Mouse (Mus musculus) midbrain, postnatal 0 days (tissue): Measurements from ENCODE around the gene Tmem179b. TPM values are rescaled to one million over a fixed set of nuclear protein-coding genes. Genes with fewer than 3 reads are reported as not detected.
A peak's percentile ranks its signal among the peaks of the same experiment; 100 is the strongest.

Source experiments
- ATAC-seq: fragments of 200-750 bp; cut with Nextera tagmentation; 2 replicates; pipeline ENCODE4 v1.8.0; 2017; ENCODE audit warnings: moderate number of reproducible peaks, mild to moderate bottlenecking, moderate TSS enrichment, moderate library complexity; ENCODE audit not compliant: low FRiP score
- DNase-seq: peaks from one replicate; pipeline ENCODE4 v3.0.0-alpha.2; 2015; ENCODE audit warnings: low spot score
- H3K27ac ChIP-seq: fragments of 300-500 bp; sonication (generic); 2 replicates; pipeline ENCODE4 v1.5.1; 2014; ENCODE audit warnings: low read depth, mild to moderate bottlenecking, low read length, mixed read lengths
- H3K27me3 ChIP-seq: fragments of 300-500 bp; sonication (generic); 2 replicates; pipeline ENCODE4 v1.6.1; 2014; ENCODE audit warnings: low read length, control low read depth, mixed read lengths; ENCODE audit not compliant: insufficient read depth
- H3K36me3 ChIP-seq: fragments of 300-500 bp; sonication (generic); 2 replicates; pipeline ENCODE4 v1.6.1; 2014; ENCODE audit warnings: low read length, control low read depth, mixed read lengths; ENCODE audit not compliant: insufficient read depth
- H3K4me1 ChIP-seq: fragments of 300-500 bp; sonication (generic); 2 replicates; pipeline ENCODE4 v1.6.1; 2014; ENCODE audit warnings: mild to moderate bottlenecking, control low read depth, antibody characterized with exemption, low read length, mixed read lengths; ENCODE audit not compliant: insufficient read depth
- H3K4me2 ChIP-seq: fragments of 300-500 bp; sonication (generic); 2 replicates; pipeline ENCODE4 v1.6.1; 2014; ENCODE audit warnings: low read depth, mild to moderate bottlenecking, low read length, mixed read lengths; ENCODE audit not compliant: poor library complexity, severe bottlenecking
- H3K4me3 ChIP-seq: fragments of 300-500 bp; sonication (generic); 2 replicates; pipeline ENCODE4 v1.5.1; 2014; ENCODE audit warnings: low read depth, mild to moderate bottlenecking, low read length, moderate library complexity
- H3K9ac ChIP-seq: fragments of 300-500 bp; sonication (generic); replicated peaks from 2 replicates; pipeline ENCODE4 v1.6.1; 2014; ENCODE audit warnings: mild to moderate bottlenecking, low read length, moderate library complexity, mixed read lengths; ENCODE audit not compliant: poor library complexity, severe bottlenecking
- H3K9me3 ChIP-seq: fragments of 300-500 bp; sonication (generic); 2 replicates; pipeline ENCODE4 v1.6.1; 2016; ENCODE audit warnings: low read length, control low read depth
- CTCF ChIP-seq: IDR thresholded peaks from 2 replicates; pipeline ENCODE4 v1.5.1; 2016; ENCODE audit warnings: antibody characterized with exemption, mild to moderate bottlenecking
- WGBS: fragments of 180-500 bp; shearing (Covaris S2); extraction: QIAGEN DNeasy Blood & Tissue Kit; methylation state at CpG from one replicate; pipeline ENCODE4 v1.1.7; 2014; 5-methylcytosine and 5-hydroxymethylcytosine counted together
- polyA plus RNA-seq: library from polyadenylated mRNA; unstranded; fragments of >200 nt; fragmentation: Nextera tagmentation; extraction: Ambion mirVana; gene quantifications from 2 replicates; pipeline ENCODE4 v1.2.1, GENCODE M21; 2015
- total RNA-seq: library from RNA; depleted of rRNA; stranded (reverse); fragments of >200 nt; gene quantifications from 2 replicates; pipeline ENCODE4 v1.2.3, GENCODE M21; 2014

Tmem179b gene
- total and polyA plus RNA-seq, 2 experiments from 2014 or later, result 19.1 to 27.3 TPM

DNA sequence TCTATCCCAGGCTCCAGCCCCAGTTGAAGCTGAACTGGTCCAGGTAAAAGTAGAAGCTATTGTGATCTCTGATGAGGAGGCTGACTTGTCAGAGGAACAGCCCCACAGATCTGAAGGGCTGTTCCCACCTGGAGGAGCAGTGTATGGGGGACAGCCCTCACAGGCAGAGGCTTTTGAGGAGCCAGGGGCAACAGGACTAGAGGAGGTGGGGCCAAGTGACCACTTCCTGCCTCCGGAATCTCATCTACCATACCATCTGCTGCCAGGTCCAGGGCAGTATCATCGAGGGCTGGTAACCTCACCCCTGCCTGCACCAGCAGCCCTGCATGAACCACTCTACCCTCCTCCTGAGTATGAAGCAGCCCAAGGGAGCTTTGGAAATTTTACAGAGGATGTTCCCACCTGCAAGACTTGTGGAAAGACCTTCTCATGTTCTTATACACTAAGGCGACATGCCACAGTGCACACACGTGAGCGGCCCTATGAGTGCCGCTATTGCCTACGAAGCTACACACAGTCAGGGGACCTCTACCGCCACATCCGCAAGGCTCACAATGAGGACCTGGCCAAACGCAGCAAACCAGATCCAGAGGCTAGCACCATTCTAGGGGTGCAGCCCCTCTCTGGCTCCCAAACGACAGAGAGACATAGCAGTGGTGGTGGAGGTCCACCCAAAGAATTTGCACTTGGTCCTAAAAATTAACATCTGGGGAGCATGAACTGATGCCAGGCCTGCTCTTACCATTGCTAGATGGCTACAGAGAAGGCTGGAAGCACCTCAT is 29.8 kb upstream of the Tmem179b start:
- no peak for TF ChIP-seq CTCF
- WGBS, result 94% methylated on average over 11 of the region's 11 CpGs

DNA sequence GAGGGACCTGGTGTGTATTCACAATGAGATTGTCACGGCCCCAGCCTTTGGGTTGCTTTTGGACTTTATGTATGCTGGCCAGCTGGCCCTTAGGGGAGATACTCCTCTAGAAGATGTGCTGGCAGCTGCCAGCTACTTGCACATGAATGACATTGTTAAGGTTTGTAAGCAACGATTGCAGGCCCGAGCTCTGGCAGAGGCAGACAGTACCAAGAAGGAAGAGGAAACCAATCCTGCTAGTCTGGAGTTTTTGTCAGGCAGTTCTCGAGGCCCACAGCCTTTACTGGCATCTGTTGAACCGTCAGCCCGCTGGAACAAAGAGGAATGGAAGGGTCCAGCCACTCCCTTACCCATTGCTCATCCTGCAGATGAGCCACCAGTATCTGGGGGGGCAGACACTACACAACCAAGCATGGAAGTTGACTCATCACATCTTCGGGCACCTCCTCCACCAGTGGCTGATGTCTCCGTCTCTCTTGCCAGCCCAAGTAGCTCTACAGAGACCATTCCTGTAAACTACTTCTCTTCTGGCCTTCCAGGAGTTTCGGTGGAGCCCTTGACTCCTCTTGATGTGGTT is 29.0 kb upstream of the Tmem179b start:
- peak overlapping the region; percentile 51; the same call in 1 of the 2 replicates for H3K9ac ChIP-seq
- no peaks in the 10 kb centered on the region for H3K27me3 ChIP-seq
- peaks cover 14% of the 10 kb centered on the region for H3K36me3 ChIP-seq
- peak overlapping the region; percentile 49 for H3K4me3 ChIP-seq
- WGBS, result 79% methylated on average over 9 of the region's 9 CpGs
- peaks cover 5% of the 10 kb centered on the region; the same call in 1 of the 2 replicates for H3K4me1 ChIP-seq
- H3K27ac ChIP-seq, result peak overlapping the region; percentile 91
- DNase-seq (no peak), ATAC-seq (no peak)
- no peaks in the 10 kb centered on the region for H3K9me3 ChIP-seq
- no peak for TF ChIP-seq CTCF
- peak overlapping the region; percentile 47 for H3K4me2 ChIP-seq

More for the DNA sequence above, 29.8 kb upstream of the Tmem179b start:
- Histone ChIP-seq H3K4me3 (no peak overlapping the region), H3K36me3 (peaks cover 14% of the 10 kb centered on the region), H3K9ac (no peak overlapping the region), H3K27me3 (no peaks in the 10 kb centered on the region), H3K4me1 (peaks cover 5% of the 10 kb centered on the region; the same call in 1 of the 2 replicates), H3K27ac (no peak overlapping the region), H3K4me2 (no peak overlapping the region), H3K9me3 (no peaks in the 10 kb centered on the region)
- no peak for DNase-seq
- no peak for ATAC-seq

DNA sequence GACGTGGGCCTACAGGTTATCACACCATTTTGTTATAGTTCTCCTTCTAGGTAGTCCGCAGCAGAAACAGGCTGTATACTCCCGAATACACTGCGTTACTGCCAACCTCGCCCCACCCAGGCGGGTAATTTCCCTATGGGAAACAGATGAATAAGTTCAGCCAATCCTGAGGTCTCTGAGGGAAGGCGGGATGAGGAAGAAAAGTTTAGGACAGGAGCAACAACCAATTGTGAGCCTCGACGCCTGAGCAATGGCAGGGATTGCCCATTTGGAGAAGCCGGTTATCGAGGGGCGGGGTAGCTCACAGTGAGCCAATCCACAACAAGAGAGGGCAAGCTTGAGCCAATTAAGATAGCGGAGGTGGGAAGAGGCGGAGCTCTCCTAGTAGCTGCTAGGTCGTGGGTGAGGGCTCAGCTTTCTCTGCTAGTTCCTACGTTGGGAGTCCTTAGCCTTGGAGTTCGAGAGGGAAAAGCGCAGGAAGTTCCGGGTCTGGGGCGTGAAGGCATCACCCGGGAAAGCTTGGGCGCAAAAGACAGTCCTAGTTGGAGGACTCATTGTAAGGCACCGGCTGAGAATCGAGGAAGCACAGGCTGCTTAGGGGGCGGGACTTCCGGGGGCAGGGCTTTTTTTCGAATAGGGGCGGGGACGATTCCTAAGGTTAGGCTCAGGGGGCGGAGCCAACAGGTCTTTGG is 28.0 kb upstream of the Tmem179b start, which contains the start of gene Zbtb3:
TSS of gene Zbtb3 (plus strand) at position 426 of the 692 bp plus-strand sequence.
- peaks cover 12% of the 10 kb centered on the region for H3K36me3 ChIP-seq
- H3K9ac ChIP-seq, result peak within 1 kb of the TSS; percentile 51
- no peak for TF ChIP-seq CTCF
- H3K27ac ChIP-seq, result peak within 1 kb of the TSS; percentile 91
- H3K4me2 ChIP-seq, result peak within 1 kb of the TSS; percentile 47
- ATAC-seq, result peak; percentile 97
- peak within 1 kb of the TSS; percentile 49 for H3K4me3 ChIP-seq
- no peaks in the 10 kb centered on the region for H3K27me3 ChIP-seq
- DNase-seq, result peak; percentile 99
- no peaks in the 10 kb centered on the region for H3K9me3 ChIP-seq
- under 1% methylated on average over 30 of the region's 30 CpGs for WGBS
- peaks cover 5% of the 10 kb centered on the region; the same call in 1 of the 2 replicates for H3K4me1 ChIP-seq

DNA sequence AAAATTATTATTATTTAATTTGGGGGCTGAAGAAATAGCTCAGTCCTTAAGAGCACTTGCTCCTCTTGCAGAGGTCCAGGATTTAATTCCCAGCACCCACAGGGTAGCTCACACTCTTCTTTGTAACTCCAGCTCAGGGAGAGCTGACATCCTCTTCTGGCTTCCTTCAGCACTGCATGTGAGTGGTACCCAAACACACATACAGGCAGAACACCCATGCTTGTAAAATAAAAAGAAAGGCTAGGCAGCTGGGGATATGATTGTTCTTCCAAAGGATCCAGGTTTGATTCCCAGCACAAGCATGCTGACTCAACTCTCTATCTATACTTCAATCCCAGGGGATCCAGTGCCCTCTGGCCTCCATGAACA is 24.7 kb upstream of the Tmem179b start:
- H3K27ac ChIP-seq, result peak overlapping the region; percentile 43; the same call in 1 of the 2 replicates

DNA sequence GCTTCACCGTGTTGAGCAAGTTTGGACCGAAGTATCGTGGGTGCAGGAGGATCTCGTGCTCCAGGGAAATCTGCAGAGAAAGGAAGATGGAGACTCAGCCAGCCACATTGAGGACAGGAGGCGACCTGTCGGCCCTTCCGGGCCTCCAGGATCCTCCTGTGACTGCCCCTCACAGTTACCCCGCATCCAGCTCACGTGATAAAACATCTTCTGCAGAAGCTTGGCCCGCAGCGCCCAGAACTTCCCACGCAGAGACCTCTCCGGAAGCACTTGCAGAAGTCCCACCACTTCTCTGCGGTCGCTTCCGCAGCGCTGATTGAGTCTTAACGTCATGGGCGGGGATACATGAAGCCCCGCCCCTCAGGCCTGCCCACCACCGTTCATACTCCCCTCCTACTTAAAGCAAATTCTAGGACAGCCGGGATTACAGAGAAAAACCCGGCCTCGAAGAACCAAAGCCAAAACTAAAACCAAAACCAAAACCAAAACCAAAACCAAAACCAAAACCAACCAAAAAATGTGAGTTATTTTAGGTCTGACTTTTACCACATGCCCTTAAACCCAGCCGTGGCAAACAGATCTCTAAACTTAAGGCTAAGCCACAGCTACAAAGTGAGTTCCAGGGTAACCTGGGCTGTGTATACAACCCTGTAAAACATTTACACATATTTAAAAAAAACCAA is 24.1 kb upstream of the Tmem179b start, which contains the start of gene Polr2g:
TSS of gene Polr2g (minus strand) at position 314 of the 683 bp plus-strand sequence.
- Histone ChIP-seq H3K4me1 (peaks cover 5% of the 10 kb centered on the region; the same call in 1 of the 2 replicates), H3K9ac (peak within 1 kb of the TSS; percentile 67), H3K4me3 (peak within 1 kb of the TSS; percentile 56), H3K9me3 (no peaks in the 10 kb centered on the region), H3K27me3 (no peaks in the 10 kb centered on the region), H3K27ac (peak within 1 kb of the TSS; percentile 70), H3K36me3 (peaks cover 13% of the 10 kb centered on the region), H3K4me2 (peak within 1 kb of the TSS; percentile 52)
- no peak for TF ChIP-seq CTCF
- WGBS, result 1% methylated on average over 25 of the region's 25 CpGs
- ATAC-seq, result peak; percentile 55
- peak; percentile 96 for DNase-seq

More for the DNA sequence above, 24.7 kb upstream of the Tmem179b start:
- Histone ChIP-seq H3K27me3 (no peaks in the 10 kb centered on the region), H3K36me3 (peaks cover 8% of the 10 kb centered on the region), H3K4me3 (peak overlapping the region; percentile 56; the same call in 1 of the 2 replicates), H3K4me2 (peak overlapping the region; percentile 52; the same call in 1 of the 2 replicates), H3K9ac (0 out of 2 replicates have a peak overlapping the region, but pooled peaks have one; percentile 8), H3K9me3 (no peaks in the 10 kb centered on the region), H3K4me1 (peaks cover 5% of the 10 kb centered on the region; the same call in 1 of the 2 replicates)
- ATAC-seq, result no peak
- TF ChIP-seq CTCF, result no peak
- no peak for DNase-seq
